Mouse (Mus musculus): ENCODE data around the gene Lpin1.

GRCm38 (mm10) chr12:16634075-16634813, 23.5 kb upstream of the Lpin1 start:
- no peak for TF ChIP-seq EP300 (optimal IDR thresholded peaks at IDR 0.05)
- peak; percentile 84 for TF ChIP-seq CTCF (IDR thresholded peaks at IDR 0.05; ENCODE audit: low read depth)
